Mouse (Mus musculus): Measurements from ENCODE around the gene Slc25a19.

Slc25a19 gene

DNA sequence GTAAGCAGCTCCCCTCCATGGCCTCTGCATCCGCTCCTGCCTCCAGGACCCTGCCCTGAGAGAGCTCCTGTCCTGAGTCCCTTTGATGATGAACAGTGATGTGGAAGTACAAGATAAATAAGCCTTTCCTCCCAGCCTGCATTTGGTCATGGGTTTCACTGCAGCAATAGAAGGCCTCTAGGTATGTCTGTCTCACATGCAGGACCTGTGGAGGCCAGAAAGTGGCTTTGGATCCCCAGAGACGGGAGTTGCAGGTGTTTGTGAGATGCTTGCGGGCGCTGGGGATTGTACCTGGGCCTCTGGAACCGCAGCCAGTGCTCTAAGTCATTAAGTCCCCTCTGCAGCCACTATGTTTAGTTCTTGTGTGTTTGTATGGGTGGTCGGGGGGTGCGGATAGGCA lies 8.1 kb downstream of the Slc25a19 start:
- DNase-seq (ENCODE audit: extremely low read depth, insufficient read length, low spot score) = no peak

DNA sequence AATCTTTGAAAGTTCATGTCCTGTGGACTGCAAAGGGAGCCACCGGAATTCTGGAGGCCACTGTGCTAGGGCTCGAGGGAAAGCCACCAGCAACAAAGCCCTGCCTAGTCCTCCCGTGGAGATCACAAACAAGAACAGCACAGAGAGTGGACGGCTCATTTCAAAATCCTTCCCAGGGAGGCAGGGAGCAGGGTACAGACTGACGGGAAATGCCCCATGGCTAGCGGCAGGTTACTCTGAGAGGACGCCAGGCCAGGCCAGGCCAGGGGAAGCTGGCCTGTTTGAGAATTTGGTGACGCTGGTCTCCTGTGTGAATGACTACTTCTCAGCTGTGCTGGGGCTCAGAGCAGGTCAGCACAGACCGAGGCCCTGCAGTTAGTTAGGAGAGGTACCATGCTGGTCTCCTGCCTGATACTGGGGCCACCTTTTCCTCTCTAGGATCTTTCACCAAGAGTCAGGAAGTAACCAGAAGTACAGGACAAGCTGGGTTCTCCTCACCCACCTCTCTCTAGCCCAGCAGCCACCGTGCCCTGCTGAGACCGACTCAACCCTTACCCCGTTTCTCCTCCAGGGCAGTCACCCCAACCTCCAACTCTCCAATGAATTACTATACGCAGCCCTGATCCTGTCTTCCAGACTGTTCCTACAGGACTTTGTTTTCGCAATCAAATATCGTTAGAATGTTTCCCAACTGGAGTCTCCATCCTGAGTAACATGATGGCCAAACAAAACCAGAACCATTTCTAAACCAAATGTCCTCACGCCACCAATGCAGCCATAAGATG lies 9.2 kb downstream of the Slc25a19 start:
- no peak for DNase-seq (ENCODE audit: extremely low read depth, insufficient read length, low spot score)

DNA sequence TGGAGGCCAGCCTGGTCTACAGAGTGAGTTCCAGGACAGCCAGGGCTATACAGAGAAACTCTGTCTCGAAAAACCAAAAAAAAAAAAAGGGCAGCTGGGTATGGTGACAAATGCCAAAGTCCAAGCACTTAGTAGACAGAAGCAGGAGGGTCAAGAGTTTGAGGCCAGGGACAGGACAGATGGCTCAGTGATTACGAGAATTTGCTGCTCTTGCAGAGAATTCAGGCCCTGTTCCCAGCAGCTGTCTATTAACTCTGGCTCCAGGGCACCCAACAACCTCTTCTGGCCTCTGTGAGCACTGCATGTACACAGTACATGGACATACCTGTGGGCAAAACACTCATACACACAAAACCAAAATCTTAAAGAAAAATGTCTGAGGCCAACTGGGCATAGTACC lies 10.1 kb downstream of the Slc25a19 start:
- DNase-seq (ENCODE audit: extremely low read depth, insufficient read length, low spot score) = no peak

DNA sequence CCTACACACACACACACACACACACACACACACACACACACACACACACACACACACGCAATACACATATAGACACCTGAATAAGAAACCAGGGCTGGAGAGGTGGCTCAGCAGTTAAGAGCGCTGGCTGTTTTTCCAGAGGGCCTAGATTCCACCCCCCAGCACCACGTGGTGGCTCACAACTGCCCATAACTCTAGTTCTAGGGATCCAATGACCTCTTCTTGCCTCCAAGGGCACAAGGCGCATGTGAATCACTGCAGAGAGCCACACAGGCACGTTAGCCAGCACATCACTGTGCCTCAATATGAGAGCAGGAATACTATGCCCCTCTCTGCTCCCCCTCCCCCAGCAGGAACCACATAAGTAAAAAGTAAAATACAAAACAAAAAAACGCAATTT lies 11.2 kb downstream of the Slc25a19 start:
- no peak for DNase-seq (ENCODE audit: extremely low read depth, insufficient read length, low spot score)

DNA sequence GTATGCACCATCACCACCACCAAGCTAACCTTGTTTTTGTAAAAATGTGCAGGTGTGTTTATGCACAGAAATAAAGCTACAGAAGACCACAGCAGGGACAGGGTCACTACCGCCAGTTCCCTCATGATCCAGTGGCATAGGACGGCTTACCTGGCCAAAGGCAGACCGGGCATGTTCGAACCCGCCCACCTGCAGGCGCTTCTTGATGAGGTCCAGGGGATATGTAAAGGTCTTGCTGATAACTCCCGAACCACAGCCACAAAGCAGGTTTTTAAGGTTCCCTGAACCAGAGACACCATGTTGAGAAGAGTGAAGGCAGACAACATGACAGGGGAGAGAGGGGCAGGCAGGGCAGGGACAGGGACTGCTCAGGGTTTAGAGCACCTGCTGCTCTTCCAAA lies 11.7 kb downstream of the Slc25a19 start:
- no peak for DNase-seq (ENCODE audit: extremely low read depth, insufficient read length, low spot score)

DNA sequence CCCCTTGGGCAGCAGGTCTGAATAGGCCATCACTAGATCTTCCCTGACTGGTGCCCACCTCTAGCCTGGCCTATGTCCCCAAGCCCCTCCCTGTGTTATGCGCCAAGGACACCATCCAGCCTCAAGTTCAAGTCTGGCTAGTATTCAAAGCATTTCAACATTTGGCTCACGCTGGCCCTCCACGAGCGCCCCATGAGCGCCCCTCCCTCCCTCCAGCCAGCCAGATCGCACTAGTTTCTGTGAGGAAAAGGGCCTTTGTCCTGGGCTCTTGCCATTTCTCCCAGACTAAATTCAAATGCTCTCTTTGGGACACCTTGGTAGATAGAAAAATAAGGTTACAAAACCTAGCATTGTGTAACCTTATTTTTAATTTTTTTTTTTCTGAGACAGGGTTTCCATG lies 12.2 kb downstream of the Slc25a19 start:
- no peak for DNase-seq (ENCODE audit: extremely low read depth, insufficient read length, low spot score)

DNA sequence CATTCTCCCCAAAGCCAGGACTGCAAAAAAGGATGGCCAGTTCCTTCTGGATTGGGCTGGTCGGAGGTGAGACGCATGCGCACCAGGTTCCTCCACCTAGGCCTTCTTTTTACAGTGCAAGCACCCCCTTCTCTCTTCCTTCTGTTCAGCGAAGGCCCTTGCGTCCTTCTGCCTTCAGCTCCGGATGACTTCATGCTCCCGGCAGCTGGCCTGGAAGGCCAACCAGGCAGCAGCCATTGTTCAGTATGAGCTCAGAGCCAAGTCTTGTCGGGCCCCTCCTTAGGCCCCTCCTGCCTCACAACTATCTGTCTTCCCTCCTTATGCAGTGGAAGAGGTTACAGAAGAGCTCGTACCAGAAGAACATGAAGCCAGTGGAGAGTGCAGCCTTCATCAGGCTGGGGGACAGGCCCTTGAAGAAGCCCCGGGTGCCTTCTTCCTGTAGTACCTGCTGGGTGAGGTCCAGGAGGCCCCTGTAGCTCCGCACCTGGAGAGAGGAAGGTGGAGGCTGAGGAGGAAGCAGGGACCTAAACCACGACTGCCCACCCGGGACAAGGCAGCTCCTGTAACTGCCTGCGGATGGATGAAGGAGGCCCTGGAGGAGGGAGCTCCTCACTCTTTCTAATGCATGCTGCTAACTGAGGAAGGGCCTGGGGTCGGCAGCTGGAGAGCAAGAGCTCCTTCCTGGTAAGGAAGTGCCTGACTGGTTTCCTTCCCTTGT lies 12.8 kb downstream of the Slc25a19 start:
- DNase-seq (ENCODE audit: extremely low read depth, insufficient read length, low spot score) = no peak

DNA sequence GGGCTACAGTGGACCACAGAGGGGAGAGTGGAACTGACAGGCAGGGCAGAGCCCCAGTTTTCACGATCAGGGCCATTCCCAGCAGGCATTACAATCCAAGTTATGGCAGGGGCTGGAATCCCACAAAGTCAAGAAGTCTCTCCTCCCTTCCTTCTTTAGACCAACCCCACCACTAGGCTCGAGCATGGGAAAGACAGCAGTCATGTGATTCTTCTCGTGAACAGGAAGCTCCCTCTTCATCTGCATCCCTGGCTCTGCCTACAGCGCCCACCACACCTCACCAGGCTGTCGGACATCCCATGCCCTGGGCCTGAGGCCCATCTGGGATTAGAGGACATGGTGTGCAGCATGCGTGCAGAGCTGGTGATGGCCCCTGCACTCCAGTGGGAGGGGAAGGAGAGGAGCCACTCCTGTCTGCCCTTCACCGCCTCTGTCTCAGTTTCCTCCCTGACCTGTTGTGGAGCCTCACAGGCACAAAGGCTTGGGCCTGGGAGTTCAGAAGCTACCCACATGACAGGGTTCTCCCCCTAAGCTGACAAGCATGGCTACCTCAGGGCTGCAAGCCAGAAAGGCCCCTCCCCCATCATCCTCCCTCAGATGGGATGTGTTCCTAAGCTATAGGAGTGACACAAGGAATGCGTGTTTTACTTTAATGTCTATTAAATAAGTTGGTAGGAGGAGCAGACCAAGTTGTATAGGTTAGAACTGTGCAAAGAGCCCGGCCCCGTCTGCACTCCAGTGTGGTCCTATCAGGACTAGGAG lies 13.6 kb downstream of the Slc25a19 start:
- DNase-seq (ENCODE audit: extremely low read depth, insufficient read length, low spot score) = no peak

DNA sequence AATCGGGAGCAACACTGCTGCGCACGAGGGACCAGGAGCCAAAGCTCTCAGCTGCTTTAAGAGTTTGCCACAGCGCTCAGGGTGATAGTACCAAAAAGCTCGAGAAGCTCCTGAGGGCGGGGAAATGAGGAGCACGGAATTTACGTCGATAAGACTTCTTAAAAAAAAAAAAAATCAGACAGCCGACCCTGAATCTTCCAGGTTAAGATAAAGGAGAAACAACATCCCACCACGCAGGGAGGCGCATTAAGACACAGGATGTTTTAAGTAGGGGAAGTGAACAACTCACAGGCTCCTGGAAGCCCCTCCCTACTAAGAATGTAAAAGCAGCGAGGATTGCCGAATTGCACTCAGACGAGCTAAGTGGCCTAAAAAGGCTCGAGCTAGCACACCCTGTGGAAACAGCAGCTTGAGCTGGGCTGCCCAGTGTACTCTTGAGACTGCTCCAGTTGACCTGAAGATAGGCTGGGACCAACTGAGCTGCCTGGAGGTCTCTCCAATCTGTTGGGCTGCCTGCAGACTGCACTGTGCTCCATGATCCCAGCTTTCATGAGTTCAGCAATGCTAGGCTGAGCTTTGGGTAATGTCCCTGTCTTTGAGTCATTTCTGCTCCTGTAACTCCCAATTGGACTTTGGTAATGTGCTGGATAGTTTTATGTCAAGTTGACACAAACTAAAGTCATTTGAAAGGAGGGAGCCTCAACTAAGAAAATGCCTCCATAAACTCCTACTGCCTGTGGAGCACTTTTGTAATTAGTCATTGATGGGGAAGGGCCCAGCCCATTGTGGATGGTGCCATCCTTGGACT lies 14.8 kb downstream of the Slc25a19 start:
- no peak for DNase-seq (ENCODE audit: extremely low read depth, insufficient read length, low spot score)

DNA sequence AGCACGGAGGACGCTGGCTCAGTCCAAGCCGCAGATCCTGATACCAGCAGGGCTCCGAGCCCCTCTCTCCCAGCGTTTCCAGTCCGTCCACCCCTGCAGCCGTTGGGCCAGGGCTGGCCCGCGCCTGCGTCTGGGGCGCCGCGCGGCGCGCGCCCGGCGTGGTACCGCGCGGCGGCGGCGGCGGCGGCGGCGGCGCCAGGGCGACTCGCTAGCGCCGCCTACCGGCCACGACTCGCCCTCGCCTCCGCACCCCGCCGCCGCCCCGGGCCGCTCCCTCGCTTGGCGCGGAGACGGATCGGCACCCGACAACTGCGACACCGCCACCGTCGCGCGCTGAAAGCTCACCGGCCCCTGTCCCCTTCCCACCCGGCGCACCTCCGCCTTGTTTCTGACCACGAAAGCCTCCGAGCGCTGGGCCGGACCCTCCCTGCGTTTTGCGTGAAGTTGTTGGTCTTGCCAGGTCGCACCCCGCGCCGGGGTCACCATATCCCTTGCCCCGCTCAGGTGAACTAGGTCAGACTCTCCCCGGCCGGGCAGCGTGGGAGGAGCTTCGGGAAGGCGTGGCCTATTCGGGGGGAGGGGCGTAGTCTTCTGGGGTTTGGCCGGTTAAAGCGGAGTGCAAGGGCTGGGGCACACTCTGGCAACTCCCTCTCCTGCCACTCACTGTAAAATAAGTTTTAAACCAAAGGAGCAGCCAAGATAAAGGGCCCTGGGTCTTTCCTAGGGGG lies 15.5 kb downstream of the Slc25a19 start, which contains the start of gene Mif4gd:
TSS of gene Mif4gd (minus strand) at position 560 of the 728 bp plus-strand sequence.
- peak; percentile 95 for DNase-seq (ENCODE audit: extremely low read depth, insufficient read length, low spot score)

DNA sequence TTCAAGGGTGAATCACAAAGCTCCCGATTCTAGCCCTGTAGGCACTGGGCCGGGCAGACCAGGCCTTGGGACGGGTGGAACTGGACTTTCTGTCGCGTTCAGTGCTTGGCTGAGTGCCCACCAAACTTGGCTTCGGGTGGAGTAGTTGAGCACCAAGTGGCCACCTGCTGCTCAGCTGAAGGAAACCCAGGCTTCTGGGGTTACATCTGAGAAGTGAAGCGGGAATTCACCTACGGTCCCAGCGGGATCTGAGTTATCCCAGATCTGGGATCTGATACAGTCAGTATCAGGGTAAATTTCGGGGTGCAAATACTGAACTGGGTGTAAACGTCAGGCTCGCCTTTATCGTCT lies 16.1 kb downstream of the Slc25a19 start:
- peak; percentile 72 for DNase-seq (ENCODE audit: extremely low read depth, insufficient read length, low spot score)

DNA sequence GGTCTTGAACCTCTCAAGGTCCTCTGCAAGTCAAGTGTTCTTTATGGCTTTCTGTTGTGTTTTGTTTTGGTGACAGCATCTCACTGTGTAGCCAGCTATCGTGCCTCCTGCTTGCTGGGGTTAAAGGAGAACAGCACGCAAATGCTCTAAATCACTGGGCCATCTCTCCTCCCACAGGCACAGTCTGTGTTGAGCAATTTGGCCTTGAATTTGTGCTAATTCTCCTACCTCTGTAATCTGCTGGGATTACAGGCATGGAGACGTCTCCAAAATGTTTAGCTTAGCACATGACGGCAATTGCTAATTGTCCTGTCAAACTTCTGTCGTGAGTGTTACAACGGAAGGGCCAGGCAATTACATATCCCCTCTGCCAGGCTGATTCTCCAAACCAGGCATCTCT lies 16.9 kb downstream of the Slc25a19 start:
- no peak for DNase-seq (ENCODE audit: extremely low read depth, insufficient read length, low spot score)

DNA sequence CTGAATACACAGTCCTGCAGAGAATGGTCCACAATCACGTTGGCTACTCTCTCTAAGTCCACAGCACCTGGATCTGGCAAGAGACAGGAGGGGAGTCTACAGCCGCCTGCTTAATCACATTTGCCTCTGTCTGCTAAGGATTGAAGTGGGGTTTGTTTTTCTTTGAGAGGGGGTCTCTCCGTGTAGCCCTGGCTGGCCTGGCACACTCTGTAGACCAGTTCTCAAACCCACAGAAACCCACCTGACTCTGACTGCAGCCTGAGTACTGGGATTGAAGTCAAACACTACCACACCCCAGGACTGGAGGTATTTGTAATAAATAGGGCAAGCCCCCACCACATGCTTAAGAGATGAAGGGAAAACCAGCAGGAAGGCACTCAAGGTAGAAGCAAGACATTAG lies 18.5 kb downstream of the Slc25a19 start:
- no peak for DNase-seq (ENCODE audit: extremely low read depth, insufficient read length, low spot score)

DNA sequence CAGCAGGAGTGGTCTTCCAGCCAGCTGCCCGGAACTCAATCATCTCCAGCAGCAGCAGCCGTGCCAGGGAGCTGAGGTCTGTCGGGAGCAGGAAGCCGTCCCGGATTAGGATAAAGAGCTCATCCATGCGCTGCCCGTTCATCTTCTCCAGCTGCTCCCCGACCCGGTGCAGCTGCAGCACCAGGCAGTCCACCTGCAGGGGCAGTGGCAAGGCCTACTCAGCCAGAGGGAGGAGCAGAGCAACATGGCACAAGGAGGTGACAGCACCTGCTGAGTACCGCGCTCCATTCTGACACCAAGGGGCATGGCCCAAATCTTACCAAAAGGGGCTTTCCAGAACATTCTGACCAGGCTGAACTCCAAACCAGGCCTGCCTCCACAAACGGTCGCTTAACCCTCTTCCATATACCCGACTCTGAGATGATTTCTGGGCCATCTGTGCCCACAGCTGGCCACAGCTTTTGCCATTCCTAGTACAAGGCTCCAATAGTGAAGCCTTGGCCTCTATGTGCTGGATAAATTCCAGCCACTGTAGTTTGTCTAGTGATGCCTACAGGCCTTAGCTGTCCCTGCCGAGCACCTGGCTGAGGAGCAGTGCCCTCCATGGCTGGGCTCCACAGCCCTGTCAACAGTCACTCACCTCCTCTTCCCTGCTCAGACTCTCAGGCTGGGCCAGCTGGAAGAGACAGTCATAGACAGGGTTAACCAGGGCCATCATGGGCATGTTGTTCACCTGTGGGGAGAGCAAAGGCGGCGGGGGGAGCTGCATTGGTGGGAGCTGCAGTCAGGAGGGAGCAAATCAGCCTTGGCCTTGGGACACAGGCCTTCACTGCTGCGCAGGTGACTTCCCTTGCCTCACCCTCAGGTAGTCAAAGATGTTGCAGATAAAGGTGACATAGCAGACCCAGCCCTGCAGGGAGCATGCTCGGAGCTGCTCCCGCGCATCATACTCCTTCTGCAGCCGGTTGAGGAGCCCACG lies 19.4 kb downstream of the Slc25a19 start:
- no peak for DNase-seq (ENCODE audit: extremely low read depth, insufficient read length, low spot score)

DNA sequence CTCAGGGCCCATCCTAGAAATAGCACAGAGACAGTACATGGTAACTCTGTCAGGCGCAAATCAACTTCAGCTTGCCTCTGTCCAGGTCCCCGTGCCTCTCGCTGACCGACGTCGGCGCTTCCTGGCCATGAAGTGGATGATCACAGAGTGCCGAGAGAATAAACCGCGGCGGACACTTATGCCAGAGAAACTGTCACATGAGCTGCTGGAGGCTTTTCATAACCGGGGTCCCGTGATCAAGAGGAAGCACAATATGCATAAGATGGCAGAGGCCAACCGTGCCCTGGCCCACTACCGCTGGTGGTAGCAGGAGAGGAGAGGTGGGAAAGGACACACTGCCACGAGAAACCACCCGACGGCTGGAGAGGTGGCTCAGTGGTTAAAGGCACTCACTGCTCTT lies 21.4 kb downstream of the Slc25a19 start:
- no peak for DNase-seq (ENCODE audit: extremely low read depth, insufficient read length, low spot score)

DNA sequence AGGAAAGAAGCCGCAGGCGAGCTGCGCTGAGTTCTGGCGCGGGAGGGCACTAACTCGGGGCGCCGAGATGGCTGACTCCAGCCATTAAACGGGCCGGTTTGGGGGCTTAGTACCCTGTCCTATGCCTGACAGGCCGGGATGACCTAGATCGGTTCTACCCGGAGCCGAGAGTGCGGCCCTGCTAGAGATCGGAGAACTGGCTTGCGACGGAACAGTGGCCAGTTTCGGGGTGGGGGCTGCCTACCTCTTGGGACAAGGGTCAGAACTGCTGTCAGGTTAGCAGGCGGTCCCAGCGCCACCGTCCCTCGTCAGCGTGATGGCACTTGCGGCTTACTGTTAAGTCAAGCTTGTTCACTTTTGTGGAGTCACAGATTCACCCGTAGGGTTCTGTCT lies 23.8 kb downstream of the Slc25a19 start:
- no peak for DNase-seq (ENCODE audit: extremely low read depth, insufficient read length, low spot score)

DNA sequence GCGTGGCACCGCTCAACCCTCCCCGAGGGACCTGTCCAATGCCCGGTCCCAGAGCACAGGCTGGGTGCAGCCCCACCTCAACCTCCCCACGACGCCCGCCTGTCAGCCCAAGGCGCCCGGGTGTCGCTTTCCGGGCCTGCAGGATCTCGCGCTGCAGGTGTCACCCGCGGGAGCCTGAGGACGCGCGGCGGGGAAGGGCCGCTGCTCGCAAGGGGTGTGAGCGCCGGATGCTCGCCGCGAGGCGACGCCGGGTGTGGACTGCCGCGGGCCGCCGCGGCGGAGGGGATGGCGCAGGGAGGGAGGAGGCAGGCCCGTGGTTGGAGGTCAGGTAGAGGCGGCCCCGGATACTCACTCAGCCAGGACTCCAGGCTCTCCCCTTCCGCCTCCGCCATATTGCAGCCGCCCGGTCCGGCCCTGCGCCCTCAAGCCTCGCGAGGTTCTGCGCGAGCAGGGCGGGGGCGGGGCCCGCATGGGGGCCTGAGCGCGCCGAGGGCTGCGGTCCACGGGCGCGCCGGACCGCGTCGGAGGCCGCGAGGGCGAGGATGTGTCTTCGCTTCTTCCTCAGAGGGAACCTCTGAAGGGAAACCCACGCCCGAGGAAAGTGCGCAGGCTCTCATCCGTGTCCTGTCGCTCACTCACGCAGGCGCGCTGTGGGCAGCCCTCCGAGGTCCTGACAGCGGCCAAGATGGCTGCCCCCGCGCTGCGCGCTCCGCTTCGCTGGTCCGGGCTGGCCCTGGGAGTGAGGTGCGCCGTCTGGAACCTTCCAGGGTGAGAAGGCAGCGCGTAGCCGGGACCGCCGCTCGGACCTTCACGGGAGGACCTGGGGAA lies 24.4 kb downstream of the Slc25a19 start, which contains the start of the genes Mrps7 and Gga3:
TSS of gene Mrps7 (plus strand) at position 450 of the 828 bp plus-strand sequence.
TSS of gene Gga3 (minus strand) at position 576 of the 828 bp plus-strand sequence.
- DNase-seq (ENCODE audit: extremely low read depth, insufficient read length, low spot score) = peak; percentile 93

DNA sequence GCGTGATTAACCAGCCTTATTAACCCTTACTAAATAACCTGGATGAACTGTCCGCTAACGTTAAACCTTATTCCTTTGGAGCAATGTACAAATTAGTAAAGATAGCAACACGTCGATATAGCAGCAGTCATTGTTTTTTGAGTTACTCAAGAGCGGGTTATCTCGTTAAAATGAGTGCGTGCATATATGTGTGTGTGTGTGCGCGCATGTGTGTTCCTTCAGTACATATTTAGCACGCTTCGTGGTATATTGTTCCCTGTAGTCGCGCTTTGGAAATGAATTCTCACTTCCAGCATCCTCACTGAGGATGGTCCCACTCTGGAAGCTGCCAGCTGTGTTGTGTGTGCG lies 25.0 kb downstream of the Slc25a19 start:
- no peak for DNase-seq (ENCODE audit: extremely low read depth, insufficient read length, low spot score)

Data from 3134 (cell line).